Mouse (Mus musculus) liver, embryonic 14.5 days (tissue): ENCODE measurements around the gene Ptprd. TPM values are rescaled to one million over a fixed set of nuclear protein-coding genes. Genes with fewer than 3 reads are reported as not detected.

Source experiments
- ATAC-seq: fragments of 200-750 bp; cut with Nextera tagmentation; 2 replicates; pipeline ENCODE4 v1.8.0; 2017; ENCODE audit warnings: moderate number of reproducible peaks, mild to moderate bottlenecking, moderate library complexity; ENCODE audit not compliant: insufficient read depth
- DNase-seq, 3 experiments: peaks; one replicate each; pipeline ENCODE4 v3.0.0-alpha.2; 2012 to 2013; ENCODE audit warnings: low read depth in 3 of 3, low spot score in 3 of 3
- H3K27ac ChIP-seq: fragments of 300-500 bp; sonication (generic); 2 replicates; pipeline ENCODE4 v1.5.1; 2014; ENCODE audit warnings: moderate library complexity, mild to moderate bottlenecking, control low read depth, inconsistent platforms
- H3K27me3 ChIP-seq: fragments of 300-500 bp; sonication (generic); 2 replicates; pipeline ENCODE4 v1.6.1; 2014; ENCODE audit warnings: mild to moderate bottlenecking, low read length, moderate library complexity; ENCODE audit not compliant: control insufficient read depth, insufficient read depth
- H3K36me3 ChIP-seq: fragments of 300-500 bp; sonication (generic); replicated peaks from 2 replicates; pipeline ENCODE4 v1.6.1; 2014; ENCODE audit warnings: low read depth; ENCODE audit not compliant: control insufficient read depth, insufficient read depth
- H3K4me1 ChIP-seq, 2 experiments: fragments of 200-500 bp in 1 of 2; fragments of 300-500 bp in 1 of 2; sonication (generic) in 1 of 2; replicated peaks; 2 replicates each; pipeline ENCODE4 v1.6.1; 2012 to 2014; ENCODE audit warnings: antibody characterized with exemption in 1 of 2, inconsistent platforms in 1 of 2, low read length in 1 of 2; ENCODE audit not compliant: control insufficient read depth in 2 of 2, insufficient read depth in 2 of 2
- H3K4me2 ChIP-seq: fragments of 300-500 bp; sonication (generic); 2 replicates; pipeline ENCODE4 v1.6.1; 2014; ENCODE audit warnings: low read depth, mild to moderate bottlenecking, control low read depth, moderate library complexity
- H3K4me3 ChIP-seq, 2 experiments: fragments of 200-500 bp in 1 of 2; fragments of 300-500 bp in 1 of 2; sonication (generic) in 1 of 2; 2 replicates each; pipeline ENCODE4 v1.5.1; 2012 to 2014; ENCODE audit warnings: low read depth in 2 of 2, low read length in 2 of 2, mild to moderate bottlenecking in 2 of 2, control low read depth in 1 of 2, inconsistent platforms in 1 of 2, moderate library complexity in 1 of 2; ENCODE audit not compliant: insufficient read depth in 1 of 2
- H3K9ac ChIP-seq: fragments of 300-500 bp; sonication (generic); replicated peaks from 2 replicates; pipeline ENCODE4 v1.6.1; 2014; ENCODE audit warnings: mild to moderate bottlenecking, control low read depth, moderate library complexity
- H3K9me3 ChIP-seq: fragments of 300-500 bp; sonication (generic); 2 replicates; pipeline ENCODE4 v1.6.1; 2016; ENCODE audit warnings: low read length, mixed read lengths; ENCODE audit not compliant: control insufficient read depth
- CTCF ChIP-seq: IDR thresholded peaks from 2 replicates; pipeline ENCODE4 v1.5.1; 2016; ENCODE audit warnings: antibody characterized with exemption, low read depth, control low read depth
- EP300 ChIP-seq: IDR thresholded peaks from 2 replicates; pipeline ENCODE4 v1.6.1; 2016; ENCODE audit warnings: antibody characterized with exemption, low read depth
- WGBS: fragments of 180-500 bp; shearing (Covaris S2); extraction: QIAGEN DNeasy Blood & Tissue Kit; methylation state at CpG from one replicate; pipeline ENCODE4 v1.1.7; 2014; ENCODE audit not compliant: insufficient replicate concordance; 5-methylcytosine and 5-hydroxymethylcytosine counted together
- polyA plus RNA-seq, 2 experiments: library from polyadenylated mRNA; depleted of rRNA in 1 of 2; stranded (reverse) in 1 of 2; unstranded in 1 of 2; fragments of >200 nt; fragmentation: Nextera tagmentation in 1 of 2; extraction: Ambion mirVana in 1 of 2; gene quantifications; 2 replicates each; pipeline versions ENCODE4 v1.2.1 to v1.2.3; 2012 to 2014

Gene Ptprd
- polyA plus RNA-seq, 2 experiments = 1.5 to 2.8 TPM

GRCm38 (mm10) chr4:76422113-76422512 is 1789.6 kb downstream of the Ptprd start:
- no peaks in the 10 kb centered on the region for H3K4me1 ChIP-seq
- ATAC-seq (no peak), DNase-seq (no peak)
- H3K4me2 ChIP-seq = no peak overlapping the region
- 62% methylated on average over 4 of the region's 4 CpGs for WGBS
- no peaks in the 10 kb centered on the region for H3K27me3 ChIP-seq
- no peak overlapping the region for H3K27ac ChIP-seq
- no peak for TF ChIP-seq CTCF
- no peak for TF ChIP-seq EP300
- H3K9ac ChIP-seq = no peak overlapping the region
- H3K36me3 ChIP-seq = no peaks in the 10 kb centered on the region
- no peaks in the 10 kb centered on the region for H3K9me3 ChIP-seq
- no peak overlapping the region for H3K4me3 ChIP-seq

GRCm38 (mm10) chr4:76419641-76420040 is 1792.1 kb downstream of the Ptprd start:
- Histone ChIP-seq H3K9ac (no peak overlapping the region), H3K36me3 (no peaks in the 10 kb centered on the region), H3K27ac (no peak overlapping the region), H3K27me3 (no peaks in the 10 kb centered on the region), H3K4me3 (no peak overlapping the region), H3K4me1 (no peaks in the 10 kb centered on the region), H3K4me2 (no peak overlapping the region), H3K9me3 (no peaks in the 10 kb centered on the region)
- 51% methylated on average over 2 of the region's 2 CpGs for WGBS
- no peak for DNase-seq
- TF ChIP-seq CTCF (no peak), EP300 (no peak)
- ATAC-seq = no peak

DNA sequence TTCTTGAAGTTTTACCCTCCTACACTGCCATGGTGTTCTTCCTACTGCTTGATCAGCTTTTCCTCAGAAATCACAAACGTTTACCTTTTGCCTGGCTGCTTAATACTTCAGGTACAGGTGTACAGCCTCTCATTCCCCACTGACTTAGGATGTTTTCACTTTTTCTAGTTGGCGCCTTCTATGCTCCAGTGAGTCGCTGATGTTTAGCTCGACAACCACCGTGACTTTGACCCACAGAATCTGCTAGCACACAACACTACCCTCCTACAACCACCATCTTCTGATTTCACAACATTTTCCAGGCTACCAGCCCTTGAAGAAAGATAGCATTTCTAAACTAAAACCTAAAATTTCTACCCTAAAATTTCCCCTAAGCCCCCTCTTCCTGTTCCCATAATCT is 1794.1 kb downstream of the Ptprd start:
- Histone ChIP-seq H3K27ac (no peak overlapping the region), H3K4me3 (no peak overlapping the region), H3K9me3 (no peaks in the 10 kb centered on the region), H3K4me1 (no peaks in the 10 kb centered on the region), H3K4me2 (no peak overlapping the region), H3K9ac (no peak overlapping the region), H3K27me3 (no peaks in the 10 kb centered on the region), H3K36me3 (no peaks in the 10 kb centered on the region)
- 72% methylated on average over 5 of the region's 5 CpGs for WGBS
- no peak for ATAC-seq
- TF ChIP-seq EP300 (no peak), CTCF (no peak)
- DNase-seq = no peak

- H3K4me3 ChIP-seq = no peak overlapping the region
- no peak for ATAC-seq
- no peak overlapping the region for H3K27ac ChIP-seq
- H3K4me2 ChIP-seq = no peak overlapping the region
- no peaks in the 10 kb centered on the region for H3K4me1 ChIP-seq
- TF ChIP-seq EP300 (no peak), CTCF (no peak)
- no peaks in the 10 kb centered on the region for H3K36me3 ChIP-seq
- 63% methylated on average over 5 of the region's 5 CpGs for WGBS
- no peaks in the 10 kb centered on the region for H3K9me3 ChIP-seq
- H3K9ac ChIP-seq = no peak overlapping the region
- no peak for DNase-seq
- H3K27me3 ChIP-seq = no peaks in the 10 kb centered on the region
Measured at GRCm38 (mm10) chr4:76415624-76416023, 1796.1 kb downstream of the Ptprd start.

DNA sequence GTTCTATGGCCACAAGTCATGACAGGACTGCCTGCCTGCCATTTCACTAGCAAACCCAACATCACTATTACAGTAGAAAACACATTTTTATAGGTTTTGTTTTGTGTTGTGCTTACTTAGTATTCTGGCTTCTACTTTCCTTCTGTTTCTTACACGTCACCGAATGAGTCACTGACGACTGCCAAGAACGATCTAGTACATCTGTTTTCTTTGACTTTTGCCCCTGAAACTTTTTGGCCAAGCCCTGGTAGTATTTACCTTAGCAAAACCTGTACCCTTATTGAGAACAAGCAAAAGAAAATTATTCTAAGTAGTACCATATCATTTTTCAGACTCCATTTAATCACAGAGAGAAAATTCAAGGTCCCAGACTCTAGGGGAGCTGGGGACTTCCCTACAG is 1797.2 kb downstream of the Ptprd start:
- H3K4me1 ChIP-seq = no peaks in the 10 kb centered on the region
- H3K9ac ChIP-seq = no peak overlapping the region
- H3K27ac ChIP-seq = no peak overlapping the region
- no peak overlapping the region for H3K4me3 ChIP-seq
- no peak for ATAC-seq
- WGBS = 77% methylated on average over 4 of the region's 4 CpGs
- H3K4me2 ChIP-seq = no peak overlapping the region
- TF ChIP-seq EP300 = no peak
- TF ChIP-seq CTCF = no peak
- no peaks in the 10 kb centered on the region for H3K9me3 ChIP-seq
- no peaks in the 10 kb centered on the region for H3K27me3 ChIP-seq
- no peak for DNase-seq
- H3K36me3 ChIP-seq = no peaks in the 10 kb centered on the region
